Mouse (Mus musculus): ENCODE results near the gene Zfp27.
"Not testable (repeated sequence)": the region's sequence is repeated elsewhere in the genome, so short reads cannot be mapped to it uniquely, and the experiment has no call there.

Zfp27 gene

DNA sequence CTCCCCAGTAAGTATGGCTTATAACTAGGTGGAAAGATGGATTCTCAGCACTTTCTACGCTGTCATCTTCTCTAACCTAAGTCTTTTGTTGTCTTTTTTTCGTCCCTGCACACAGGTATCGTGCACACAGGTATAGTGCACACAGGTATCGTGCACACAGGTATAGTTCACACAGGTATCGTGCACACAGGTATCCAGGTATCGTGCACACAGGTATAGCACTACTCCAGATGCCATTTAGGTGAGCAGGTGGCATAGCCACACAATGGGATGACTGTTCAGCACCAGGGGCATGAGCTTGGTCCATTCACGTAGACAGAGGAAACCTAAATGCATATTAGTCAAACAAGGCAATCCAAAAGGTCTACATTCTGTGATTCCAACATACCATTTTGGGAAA is 15.9 kb downstream of the Zfp27 start:
- no peak for DNase-seq (ENCODE audit: low read depth, low spot score)

- no peak for DNase-seq (ENCODE audit: low read depth, low spot score)
Measured at GRCm38 (mm10) chr7:29880916-29881315, 25.5 kb downstream of the Zfp27 start.

GRCm38 (mm10) chr7:29880056-29880455 is 26.3 kb downstream of the Zfp27 start:
- no peak for DNase-seq (ENCODE audit: low read depth, low spot score)

DNA sequence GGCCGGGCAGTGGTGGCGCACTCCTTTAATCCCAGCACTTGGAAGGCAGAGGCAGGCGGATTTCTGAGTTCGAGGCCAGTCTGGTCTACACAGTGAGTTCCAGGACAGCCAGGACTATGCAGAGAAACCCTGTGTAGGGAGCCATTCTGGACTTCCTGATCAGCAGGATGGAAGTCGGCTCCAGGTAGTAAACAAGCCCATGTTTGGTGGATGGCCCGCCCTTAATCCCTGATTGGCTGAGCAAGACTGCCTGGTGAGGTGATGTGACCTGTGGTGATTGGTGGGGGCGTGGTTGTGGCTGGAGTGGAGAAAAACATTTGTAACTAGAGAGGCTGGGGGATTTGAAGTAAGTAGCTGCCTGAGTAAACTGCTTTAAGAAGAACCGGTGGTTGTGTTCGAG is 28.8 kb downstream of the Zfp27 start:
- not testable (repeated sequence) for DNase-seq (ENCODE audit: low read depth, low spot score)

GRCm38 (mm10) chr7:29874256-29874655 is 32.1 kb downstream of the Zfp27 start:
- DNase-seq (ENCODE audit: low read depth, low spot score), result no peak

DNA sequence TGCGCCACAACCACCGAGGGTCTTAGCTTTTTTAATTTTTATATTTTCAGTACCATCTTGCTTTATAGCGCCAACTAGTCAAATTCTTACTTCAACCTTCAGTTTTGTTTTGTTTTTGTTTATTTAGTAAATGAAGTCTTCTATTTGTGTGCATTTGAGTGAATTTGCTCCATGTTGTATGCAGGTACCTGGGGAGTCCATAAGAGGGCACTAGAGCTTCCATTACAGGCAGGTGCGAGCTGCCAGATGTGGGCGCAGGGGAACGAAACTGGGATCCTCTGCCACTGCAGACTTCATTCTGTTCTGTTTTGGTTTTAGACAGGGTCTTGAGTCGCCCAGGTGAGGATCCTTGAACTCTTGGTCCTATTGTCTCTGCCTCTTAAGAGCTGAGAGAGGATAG is 44.7 kb downstream of the Zfp27 start:
- DNase-seq (ENCODE audit: low read depth, low spot score), result peak; percentile 79

- DNase-seq (ENCODE audit: low read depth, low spot score), result peak; percentile 96
Measured at GRCm38 (mm10) chr7:29859532-29860517, 46.5 kb downstream of the Zfp27 start, which contains the start of gene Zfp420. Gene Zfp420, plus strand, starts transcription at chr7:29859979.

DNA sequence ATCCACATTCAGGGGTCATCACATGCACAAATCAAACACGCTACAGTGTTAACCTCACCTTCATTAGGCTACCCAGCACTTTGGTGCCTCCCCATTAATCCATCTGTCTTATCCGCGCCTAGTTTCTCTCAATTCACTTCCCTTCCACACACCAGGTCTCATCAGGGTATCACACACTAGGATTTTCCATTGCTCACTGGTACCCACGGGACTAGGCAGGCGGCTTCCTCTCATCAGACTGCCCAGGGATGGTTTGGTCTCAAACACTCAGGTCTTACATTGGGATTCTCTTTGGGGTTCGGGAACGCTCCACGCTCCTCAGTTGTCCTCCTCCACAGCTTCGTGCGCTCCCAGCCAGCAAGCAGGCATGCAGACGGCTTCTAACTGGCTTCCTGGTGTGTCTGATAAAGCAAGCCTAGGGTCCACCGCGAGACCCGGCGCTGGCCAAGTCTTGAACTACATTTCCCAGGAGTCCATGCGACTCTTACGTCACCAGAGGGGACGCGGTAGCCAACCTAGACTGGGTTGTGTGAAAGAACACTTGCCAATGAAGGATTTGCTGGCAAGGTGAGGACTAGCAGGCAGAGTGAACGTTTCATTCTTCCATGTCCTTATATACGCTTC is 53.0 kb downstream of the Zfp27 start, which contains the start of gene Zfp940:
Gene Zfp940 (minus strand): TSS at position 451 of the 624 bp plus-strand sequence.
- DNase-seq (ENCODE audit: low read depth, low spot score), result peak; percentile 90

- no peak for DNase-seq (ENCODE audit: low read depth, low spot score)
Measured at GRCm38 (mm10) chr7:29852831-29853218, 53.5 kb downstream of the Zfp27 start.

- no peak for DNase-seq (ENCODE audit: low read depth, low spot score)
Measured at GRCm38 (mm10) chr7:29844616-29845015, 61.8 kb downstream of the Zfp27 start.

Measured in ES-CJ7 (cell line).